Mouse (Mus musculus): ENCODE data around the gene Klf7. TPM values are rescaled to one million over a fixed set of nuclear protein-coding genes. Genes with fewer than 3 reads are reported as not detected.
"Not testable (repeated sequence)": the region's sequence is repeated elsewhere in the genome, so short reads cannot be mapped to it uniquely, and the experiment has no call there.

Gene Klf7
- polyA plus RNA-seq, 1 experiment from 2014 or later: 5.6 TPM

DNA sequence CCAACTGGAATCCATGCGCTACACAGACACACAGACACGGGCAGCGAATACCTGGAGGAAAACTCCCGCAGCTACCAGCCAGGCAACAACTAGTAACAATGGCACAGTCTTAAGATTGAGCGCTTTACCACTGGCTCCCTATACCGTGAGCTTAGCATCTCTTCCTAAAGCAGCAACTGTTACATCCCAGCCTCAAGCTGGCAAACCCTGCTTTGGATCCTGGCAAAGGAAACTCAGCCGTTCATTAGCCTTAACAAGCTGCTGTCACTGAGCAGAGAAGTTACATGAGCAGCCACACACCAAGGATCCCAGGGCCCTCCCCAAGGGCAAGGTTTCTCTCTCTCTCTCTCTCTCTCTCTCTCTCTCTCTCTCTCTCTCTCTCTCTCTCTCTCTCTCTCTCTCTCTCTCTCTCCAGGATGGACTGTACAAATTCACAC, 2.7 kb downstream of the Klf7 start:
- Histone ChIP-seq H3K9me3 (replicated peaks) (no peaks in the 10 kb centered on the region), H3K4me1 (replicated peaks) (peaks cover 34% of the 10 kb centered on the region), H3K4me2 (peak overlapping the region; percentile 94), H3K9ac (peak overlapping the region; percentile 68), H3K27ac (peak overlapping the region; percentile 72), H3K27me3 (peaks cover 17% of the 10 kb centered on the region), H3K36me3 (no peaks in the 10 kb centered on the region), H3K4me3 (replicated peaks) (peak overlapping the region; percentile 77)
- ATAC-seq (ENCODE audit: low read depth) (no peak), DNase-seq (no peak)
- WGBS (ENCODE audit: insufficient replicate concordance): 36% methylated on average over 7 of the region's 7 CpGs

DNA sequence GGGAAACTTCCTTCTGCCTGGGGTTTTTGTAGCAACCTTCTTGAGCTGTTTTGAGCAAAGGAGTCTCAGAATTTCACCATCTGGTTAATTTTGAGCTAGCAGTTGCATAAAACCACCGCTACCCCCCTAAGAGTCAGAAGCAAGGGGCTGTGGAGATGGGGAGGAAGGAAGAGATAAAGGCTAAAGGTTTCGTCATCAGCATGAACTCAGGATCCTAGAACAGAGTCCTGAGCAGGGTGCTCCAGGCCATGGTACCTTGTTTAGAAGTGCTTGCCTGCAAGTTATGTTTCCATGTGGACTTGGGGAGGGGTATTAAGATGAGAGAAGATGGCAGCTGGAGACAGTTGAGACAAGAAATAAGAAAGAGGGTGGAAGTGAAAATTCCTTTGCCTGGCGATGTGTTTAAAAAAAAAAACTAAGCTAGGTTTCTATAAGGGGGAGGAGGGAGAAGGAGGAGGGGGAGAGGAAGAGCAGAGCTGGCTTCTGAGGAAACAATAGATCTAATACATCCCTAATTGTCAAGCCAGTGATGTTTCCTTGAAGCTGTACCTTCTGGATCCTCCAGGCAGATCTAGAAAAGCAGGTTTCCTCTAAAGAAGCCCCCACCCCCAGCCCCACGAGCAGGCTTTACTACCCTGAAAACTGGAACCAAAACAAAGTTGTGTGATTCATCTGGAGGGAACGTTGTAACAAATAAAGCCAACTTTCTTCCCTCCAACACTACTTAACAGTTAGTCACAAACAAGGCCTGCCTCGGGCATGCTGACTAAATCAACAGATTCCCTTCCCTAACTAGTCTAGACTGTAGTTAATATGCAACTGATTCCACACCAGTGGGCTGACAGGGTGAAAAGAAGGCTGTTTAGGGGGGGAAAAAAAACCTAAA, 3.6 kb downstream of the Klf7 start:
- H3K27ac ChIP-seq: peak overlapping the region; percentile 72
- no peaks in the 10 kb centered on the region for H3K9me3 ChIP-seq (replicated peaks)
- ATAC-seq (ENCODE audit: low read depth): no peak
- H3K4me1 ChIP-seq (replicated peaks): peaks cover 34% of the 10 kb centered on the region
- H3K36me3 ChIP-seq: no peaks in the 10 kb centered on the region
- no peak for DNase-seq
- peaks cover 17% of the 10 kb centered on the region for H3K27me3 ChIP-seq
- H3K4me3 ChIP-seq (replicated peaks): peak overlapping the region; percentile 77
- WGBS (ENCODE audit: insufficient replicate concordance): 18% methylated on average over 6 of the region's 6 CpGs
- H3K9ac ChIP-seq: peak overlapping the region; percentile 68
- peak overlapping the region; percentile 94 for H3K4me2 ChIP-seq

GRCm38 (mm10) chr1:64117478-64118284, 4.4 kb downstream of the Klf7 start:
- Histone ChIP-seq H3K27me3 (peaks cover 17% of the 10 kb centered on the region), H3K9ac (peak overlapping the region; percentile 68), H3K4me2 (peak overlapping the region; percentile 94), H3K27ac (no peak overlapping the region), H3K4me1 (replicated peaks) (peaks cover 34% of the 10 kb centered on the region), H3K4me3 (replicated peaks) (peak overlapping the region; percentile 77; the same call in 1 of the 2 replicates), H3K9me3 (replicated peaks) (no peaks in the 10 kb centered on the region), H3K36me3 (no peaks in the 10 kb centered on the region)
- ATAC-seq (ENCODE audit: low read depth): no peak
- whole genome bisulfite sequencing (ENCODE audit: insufficient replicate concordance): 33% methylated on average over 11 of the region's 11 CpGs
- no peak for DNase-seq

- H3K36me3 ChIP-seq: no peaks in the 10 kb centered on the region
- H3K9ac ChIP-seq: 0 out of 2 replicates have a peak overlapping the region, but pooled peaks have one; percentile 13
- 69% methylated on average over 6 of the region's 6 CpGs for WGBS (ENCODE audit: insufficient replicate concordance)
- H3K27ac ChIP-seq: no peak overlapping the region
- ATAC-seq (ENCODE audit: low read depth): no peak
- DNase-seq: no peak
- H3K9me3 ChIP-seq (replicated peaks): no peaks in the 10 kb centered on the region
- H3K27me3 ChIP-seq: peaks cover 17% of the 10 kb centered on the region
- peaks cover 35% of the 10 kb centered on the region for H3K4me1 ChIP-seq (replicated peaks)
- H3K4me3 ChIP-seq (replicated peaks): no peak overlapping the region
- no peak overlapping the region for H3K4me2 ChIP-seq
These were observed 5.2 kb downstream of the Klf7 start for GRCm38 (mm10) chr1:64116746-64117455.

- Histone ChIP-seq H3K27me3 (peaks cover 5% of the 10 kb centered on the region; the same call in 1 of the 2 replicates), H3K4me1 (replicated peaks) (peaks cover 37% of the 10 kb centered on the region), H3K27ac (no peak overlapping the region), H3K9me3 (replicated peaks) (no peaks in the 10 kb centered on the region), H3K9ac (no peak overlapping the region), H3K36me3 (no peaks in the 10 kb centered on the region), H3K4me3 (replicated peaks) (no peak overlapping the region), H3K4me2 (no peak overlapping the region)
- DNase-seq: no peak
- WGBS (ENCODE audit: insufficient replicate concordance): 81% methylated on average over 3 of the region's 3 CpGs
- ATAC-seq (ENCODE audit: low read depth): no peak
These were observed 7.5 kb downstream of the Klf7 start for GRCm38 (mm10) chr1:64114579-64114978.

DNA sequence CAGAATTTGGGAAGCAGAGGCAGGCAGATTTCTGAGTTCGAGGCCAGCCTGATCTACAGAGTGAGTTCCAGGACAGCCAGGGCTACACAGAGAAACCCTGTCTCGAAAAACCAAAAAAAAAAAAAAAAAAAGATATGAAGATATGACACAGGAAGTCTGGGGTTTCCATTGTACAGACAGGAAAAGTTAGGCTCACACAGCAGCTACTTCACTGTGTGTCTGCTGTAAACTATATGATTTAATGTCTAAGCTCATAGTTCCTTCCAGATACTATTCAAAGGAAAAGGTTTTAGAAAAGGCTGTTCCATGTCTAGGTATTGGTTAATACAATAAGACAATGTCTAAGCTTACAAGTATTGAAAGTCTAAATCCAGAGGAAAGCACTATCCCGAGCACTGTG, 13.4 kb downstream of the Klf7 start:
- H3K9ac ChIP-seq; H3K27ac ChIP-seq; ATAC-seq (ENCODE audit: low read depth); H3K27me3 ChIP-seq; DNase-seq; H3K4me2 ChIP-seq; H3K36me3 ChIP-seq; H3K9me3 ChIP-seq (replicated peaks); H3K4me3 ChIP-seq (replicated peaks): not testable (repeated sequence)
- H3K4me1 ChIP-seq (replicated peaks): peaks cover 29% of the 10 kb centered on the region; the same call in 1 of the 2 replicates
- WGBS (ENCODE audit: insufficient replicate concordance): 36% methylated on average over 3 of the region's 3 CpGs

DNA sequence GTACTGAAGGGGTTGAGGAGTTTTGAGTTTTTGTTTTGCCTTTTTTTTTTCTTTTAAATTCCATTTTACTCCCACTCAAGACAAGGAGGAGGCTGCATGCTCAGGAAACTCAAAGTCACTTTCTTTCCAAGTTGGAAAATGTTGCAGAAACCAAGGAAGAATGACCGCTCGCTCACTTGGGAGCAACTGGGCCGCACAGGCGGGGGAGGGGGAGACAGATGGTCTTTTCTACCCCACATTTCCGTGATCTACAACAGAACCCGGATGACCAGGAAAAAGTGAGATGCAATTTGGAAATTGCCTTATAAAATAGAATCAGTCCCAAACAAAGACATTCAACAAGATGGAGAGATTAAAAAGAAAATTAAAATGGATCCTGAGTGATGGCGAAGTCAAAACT, 14.6 kb downstream of the Klf7 start:
- H3K9me3 ChIP-seq (replicated peaks): no peaks in the 10 kb centered on the region
- ATAC-seq (ENCODE audit: low read depth) (no peak), DNase-seq (no peak)
- H3K27me3 ChIP-seq: no peaks in the 10 kb centered on the region
- H3K4me2 ChIP-seq: no peak overlapping the region
- no peak overlapping the region for H3K27ac ChIP-seq
- H3K36me3 ChIP-seq: no peaks in the 10 kb centered on the region; the same call in 1 of the 2 replicates
- no peak overlapping the region for H3K4me3 ChIP-seq (replicated peaks)
- H3K9ac ChIP-seq: no peak overlapping the region
- 65% methylated on average over 7 of the region's 7 CpGs for WGBS (ENCODE audit: insufficient replicate concordance)
- peaks cover 29% of the 10 kb centered on the region; the same call in 1 of the 2 replicates for H3K4me1 ChIP-seq (replicated peaks)

GRCm38 (mm10) chr1:64106127-64106526, 16.0 kb downstream of the Klf7 start:
- no peak overlapping the region for H3K4me2 ChIP-seq
- H3K36me3 ChIP-seq: no peaks in the 10 kb centered on the region; the same call in 1 of the 2 replicates
- no peak overlapping the region for H3K9ac ChIP-seq
- peaks cover 26% of the 10 kb centered on the region for H3K4me1 ChIP-seq (replicated peaks)
- ATAC-seq (ENCODE audit: low read depth) (no peak), DNase-seq (no peak)
- no peak overlapping the region for H3K27ac ChIP-seq
- WGBS (ENCODE audit: insufficient replicate concordance): 56% methylated on average over 5 of the region's 5 CpGs
- H3K27me3 ChIP-seq: no peaks in the 10 kb centered on the region
- H3K9me3 ChIP-seq (replicated peaks): no peaks in the 10 kb centered on the region
- H3K4me3 ChIP-seq (replicated peaks): no peak overlapping the region

DNA sequence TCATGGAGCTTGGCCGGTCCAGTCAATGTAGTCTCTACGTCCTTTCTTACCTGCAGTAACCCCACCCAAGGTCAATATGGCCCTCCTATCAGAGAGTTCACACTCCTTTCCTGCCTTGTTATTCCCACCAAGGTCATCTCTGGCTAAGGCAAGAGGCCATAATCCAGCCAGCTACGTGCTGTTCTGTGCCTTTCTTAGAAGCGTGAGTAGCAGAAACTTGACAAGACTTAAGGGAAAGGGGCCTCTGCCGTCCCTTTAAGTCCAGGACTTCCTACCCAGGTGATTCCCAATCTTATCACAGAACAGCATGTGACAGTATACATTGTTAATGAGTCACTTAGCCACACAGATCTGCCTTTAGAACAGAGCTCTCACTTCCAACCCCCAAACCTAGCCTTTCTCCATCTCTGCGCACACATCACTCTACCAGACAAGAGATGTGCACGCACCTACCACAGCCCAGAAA, 16.9 kb downstream of the Klf7 start:
- ATAC-seq (ENCODE audit: low read depth): peak; percentile 27
- no peaks in the 10 kb centered on the region for H3K9me3 ChIP-seq (replicated peaks)
- no peak overlapping the region for H3K9ac ChIP-seq
- no peak for DNase-seq
- peaks cover 34% of the 10 kb centered on the region for H3K4me1 ChIP-seq (replicated peaks)
- no peak overlapping the region for H3K4me3 ChIP-seq (replicated peaks)
- H3K27ac ChIP-seq: peak overlapping the region; percentile 56; the same call in 1 of the 2 replicates
- H3K36me3 ChIP-seq: no peaks in the 10 kb centered on the region; the same call in 1 of the 2 replicates
- no peaks in the 10 kb centered on the region for H3K27me3 ChIP-seq
- WGBS (ENCODE audit: insufficient replicate concordance): 54% methylated on average over 7 of the region's 7 CpGs
- H3K4me2 ChIP-seq: no peak overlapping the region

DNA sequence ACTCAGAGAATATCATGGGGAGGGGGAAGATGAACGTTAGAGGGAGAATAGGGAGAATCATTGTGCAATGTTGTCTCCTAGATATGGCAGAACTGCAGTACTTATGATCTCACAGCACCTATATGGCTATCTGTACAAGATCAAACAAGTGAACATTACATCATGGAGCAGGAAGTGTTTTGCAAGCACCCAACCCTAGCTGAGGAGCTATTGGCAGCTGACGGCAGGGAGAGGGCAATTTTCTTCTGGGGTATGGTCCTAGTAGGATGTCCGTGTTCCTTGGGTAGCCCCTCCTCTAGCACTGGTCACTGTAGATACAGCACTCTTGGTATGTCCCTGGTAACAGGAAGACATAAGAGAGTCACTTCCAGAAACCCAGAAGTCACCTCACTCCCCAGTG, 17.4 kb downstream of the Klf7 start:
- Histone ChIP-seq H3K9me3 (replicated peaks) (no peaks in the 10 kb centered on the region), H3K4me1 (replicated peaks) (peaks cover 39% of the 10 kb centered on the region), H3K27ac (peak overlapping the region; percentile 56; the same call in 1 of the 2 replicates), H3K4me3 (replicated peaks) (no peak overlapping the region), H3K4me2 (no peak overlapping the region), H3K36me3 (no peaks in the 10 kb centered on the region; the same call in 1 of the 2 replicates), H3K9ac (no peak overlapping the region), H3K27me3 (no peaks in the 10 kb centered on the region)
- DNase-seq (no peak), ATAC-seq (ENCODE audit: low read depth) (peak; percentile 68)
- 44% methylated on average over 3 of the region's 3 CpGs for WGBS (ENCODE audit: insufficient replicate concordance)
